Mouse (Mus musculus) frontal cortex, adult (tissue): ENCODE data around the gene Stkld1.
"Not testable (repeated sequence)": the region's sequence is repeated elsewhere in the genome, so short reads cannot be mapped to it uniquely, and the experiment has no call there.

ENCODE experiments used
- ATAC-seq: cut with Nextera tagmentation; 2 replicates; pipeline ENCODE4 v1.9.2; 2017; ENCODE audit warnings: mild to moderate bottlenecking, moderate library complexity, mixed read lengths; ENCODE audit not compliant: low TSS enrichment

Stkld1 gene

DNA sequence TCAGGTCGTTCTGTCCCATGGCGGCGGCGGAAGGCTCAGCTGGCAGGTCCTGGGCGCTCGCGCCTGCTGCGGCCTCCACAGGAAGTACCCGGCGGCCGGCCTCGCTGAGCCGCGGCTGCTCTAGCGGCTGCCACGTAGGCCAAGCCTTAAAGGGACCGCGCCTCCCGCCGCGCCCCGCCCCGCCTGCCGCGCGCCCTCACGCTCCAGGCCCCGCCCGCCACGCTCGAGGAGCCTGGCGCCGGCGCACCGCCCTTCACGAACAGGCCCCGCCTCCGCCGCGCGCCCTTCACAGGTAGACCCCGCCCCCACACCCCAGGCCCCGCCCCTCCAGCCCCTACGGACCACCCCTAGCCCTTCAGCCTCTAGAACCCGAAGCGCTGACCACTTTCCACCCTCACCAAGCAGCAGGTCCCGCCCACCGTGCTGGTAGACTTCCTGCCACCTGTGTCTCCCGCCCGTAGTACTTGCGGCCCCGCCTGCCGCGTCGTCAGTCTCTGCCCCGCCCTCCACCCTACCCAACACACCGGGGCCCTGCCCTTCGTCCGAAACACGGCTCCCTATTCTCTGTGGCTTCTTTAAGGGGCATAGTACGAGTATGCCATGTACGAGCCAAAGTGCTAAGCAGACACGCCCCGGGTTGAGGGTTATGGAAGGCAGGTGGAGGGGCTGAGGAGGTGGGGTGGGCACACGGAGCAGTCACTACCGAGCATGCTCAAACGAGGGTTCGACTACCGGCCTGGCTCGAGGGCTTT, at the start of gene Stkld1, which contains the start of gene Surf4:
TSS of gene Stkld1 (plus strand) at position 744 of the 752 bp plus-strand sequence.
TSS of gene Surf4 (minus strand) at position 625 of the 752 bp plus-strand sequence.
- ATAC-seq, result peak; percentile 84

DNA sequence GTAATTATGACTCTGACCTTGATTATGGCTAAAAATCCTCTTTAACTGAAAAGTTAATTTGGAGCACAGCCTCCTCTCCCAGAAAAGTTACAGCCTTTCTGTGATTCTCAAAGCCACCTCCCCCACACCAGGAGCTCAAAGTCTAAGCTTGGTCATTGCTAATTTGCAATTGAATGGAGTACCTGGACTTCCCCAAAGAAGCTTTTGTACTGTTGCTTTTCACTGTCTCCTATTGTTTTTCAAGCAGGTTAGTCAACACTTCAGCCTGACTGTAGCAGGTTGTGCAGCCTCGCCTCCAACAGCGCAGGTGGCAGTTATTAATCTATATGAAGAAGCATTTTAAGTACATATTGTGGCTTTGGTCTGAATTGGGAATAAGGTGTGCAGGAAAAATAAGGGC, 48.3 kb upstream of the Stkld1 start:
- ATAC-seq, result not testable (repeated sequence)

DNA sequence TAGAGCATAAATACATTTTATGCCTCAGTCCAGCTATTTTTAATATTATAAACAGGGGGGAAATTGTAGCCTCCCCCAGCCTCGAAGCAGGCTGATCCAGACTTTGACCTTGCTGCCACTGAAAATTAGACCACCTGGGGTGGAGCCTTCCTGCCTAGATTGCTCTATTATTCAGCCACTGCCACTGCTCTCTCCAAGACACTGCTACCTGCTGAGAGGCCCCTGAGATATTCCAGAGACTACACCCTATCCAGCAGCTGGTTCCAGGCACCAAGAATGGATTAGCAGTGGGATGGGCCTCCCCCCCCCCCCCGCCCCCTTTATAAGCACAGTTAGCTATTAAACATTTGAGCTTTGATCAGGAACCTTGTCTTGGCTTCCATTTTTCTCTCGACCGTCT, 47.7 kb upstream of the Stkld1 start:
- ATAC-seq, result not testable (repeated sequence)

DNA sequence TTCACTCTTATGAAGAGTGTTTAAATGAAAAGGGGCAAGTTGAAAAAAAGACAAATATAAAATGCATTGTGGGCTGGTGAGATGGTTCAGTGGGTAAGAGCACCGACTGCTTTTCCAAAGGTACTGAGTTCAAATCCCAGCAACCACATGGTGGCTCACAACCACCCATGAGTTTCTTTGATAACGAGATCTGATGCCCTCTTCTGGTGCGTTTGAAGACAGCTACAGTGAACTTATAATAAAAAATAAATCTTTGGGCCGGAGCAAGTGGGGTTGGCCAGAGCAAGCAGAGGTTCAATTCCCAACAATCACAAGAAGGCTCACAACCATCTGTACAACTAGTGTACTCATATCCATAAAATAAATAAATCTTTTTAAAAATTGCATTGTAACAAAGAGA, 37.9 kb upstream of the Stkld1 start:
- ATAC-seq, result no peak

DNA sequence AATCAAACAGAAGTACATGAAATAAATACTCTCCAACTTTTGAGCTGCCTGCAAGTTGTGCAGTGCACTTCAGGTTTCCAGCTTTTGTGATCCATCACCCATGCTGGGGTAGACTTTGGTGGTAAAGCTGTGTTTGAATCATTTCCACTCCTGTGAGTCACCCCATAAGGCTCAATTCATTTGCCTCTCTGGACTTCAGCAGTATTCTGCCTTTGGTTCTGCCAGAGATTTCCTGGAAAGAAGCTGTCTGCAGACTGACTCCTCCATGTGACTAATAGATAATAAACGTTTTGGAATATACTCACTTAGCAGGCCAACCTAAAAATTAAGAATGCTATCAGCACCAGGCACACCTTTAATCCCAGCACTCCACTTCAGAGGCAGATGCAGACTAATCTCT, 33.1 kb upstream of the Stkld1 start:
- ATAC-seq, result no peak

DNA sequence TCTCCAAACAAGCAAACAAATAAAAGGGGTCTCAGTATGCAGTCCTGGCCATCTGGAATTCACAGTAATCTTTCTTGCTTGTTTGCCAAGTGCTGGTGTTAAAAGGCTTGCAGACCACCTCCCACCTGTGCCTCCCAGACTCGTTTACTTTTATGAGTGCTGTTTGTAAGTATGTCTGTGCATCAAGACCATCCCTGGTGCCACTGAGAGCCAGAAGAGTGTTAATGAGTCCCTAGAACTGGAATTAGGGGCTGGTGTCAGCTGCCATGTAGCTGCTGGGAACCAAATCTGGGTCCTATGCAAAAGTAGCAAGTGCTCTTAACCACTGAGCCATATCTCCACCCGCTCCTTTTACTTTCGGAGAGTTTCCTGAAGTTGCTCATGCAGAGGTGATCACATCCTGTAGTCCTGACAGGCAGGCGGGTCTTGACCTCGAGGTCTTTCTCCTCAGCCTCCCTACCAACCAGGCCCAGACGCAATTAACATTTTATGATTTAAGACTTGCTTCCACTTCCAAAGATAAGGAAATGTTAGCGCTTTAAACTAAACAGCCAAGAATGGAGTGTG, 31.9 kb upstream of the Stkld1 start:
- ATAC-seq, result no peak

DNA sequence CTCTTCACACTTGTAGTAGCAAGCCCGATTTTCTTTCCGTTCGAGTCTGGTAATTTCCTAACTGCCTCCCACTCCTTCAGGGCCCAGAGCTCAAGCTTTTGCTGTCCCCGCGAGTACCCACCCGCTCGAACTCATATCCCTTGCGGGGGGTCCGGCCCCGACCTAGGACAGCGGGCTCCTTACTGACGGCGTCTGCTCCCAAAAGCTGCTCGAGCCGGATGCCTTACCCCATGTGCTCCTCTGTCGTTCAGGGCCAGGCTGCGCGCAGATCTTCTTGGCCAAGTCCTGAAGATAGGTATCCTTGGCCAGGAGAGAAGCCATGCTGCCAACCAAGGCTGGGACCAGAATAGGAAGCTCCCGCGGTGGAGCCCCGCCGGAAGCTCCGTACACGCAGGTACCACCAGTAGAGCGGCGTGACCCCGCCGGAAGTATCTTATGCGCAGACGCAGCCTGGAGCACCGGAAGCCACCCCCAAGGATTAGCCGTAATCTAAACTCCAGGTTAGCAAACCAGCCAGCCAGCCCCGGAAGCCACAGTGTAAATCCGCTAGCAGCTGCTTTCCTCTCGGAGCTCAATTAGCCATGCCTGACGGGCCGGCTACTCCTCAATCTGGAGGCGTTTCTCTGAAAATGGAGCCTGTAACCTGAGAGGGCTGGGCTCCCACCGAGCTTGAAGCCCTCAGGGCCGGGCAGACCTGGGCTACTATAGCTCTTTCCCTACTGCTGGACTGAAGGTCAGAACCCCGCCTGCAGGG, 31.2 kb upstream of the Stkld1 start, which contains the start of gene Surf6:
TSS of gene Surf6 (minus strand) at position 413 of the 754 bp plus-strand sequence.
- ATAC-seq, result peak; percentile 99

DNA sequence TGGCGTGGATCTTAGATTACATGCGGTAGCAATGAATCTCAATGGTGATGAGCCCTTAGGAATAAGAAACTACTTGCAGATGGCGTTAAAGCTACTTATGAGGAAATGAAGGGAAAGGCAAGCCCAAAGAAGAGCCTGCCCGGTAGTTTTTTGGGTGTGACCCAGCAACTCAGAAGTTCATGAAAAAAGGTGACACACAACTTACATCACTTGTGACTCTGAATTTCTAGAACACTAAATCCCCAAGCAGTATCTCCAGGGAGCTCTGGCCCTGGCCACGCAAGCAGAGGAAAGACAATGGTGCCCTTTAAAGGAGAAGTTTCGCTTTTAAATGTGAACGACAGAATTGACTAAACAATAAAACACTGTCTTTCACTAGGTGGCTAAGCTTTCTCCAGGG, 30.5 kb upstream of the Stkld1 start:
- ATAC-seq, result no peak

DNA sequence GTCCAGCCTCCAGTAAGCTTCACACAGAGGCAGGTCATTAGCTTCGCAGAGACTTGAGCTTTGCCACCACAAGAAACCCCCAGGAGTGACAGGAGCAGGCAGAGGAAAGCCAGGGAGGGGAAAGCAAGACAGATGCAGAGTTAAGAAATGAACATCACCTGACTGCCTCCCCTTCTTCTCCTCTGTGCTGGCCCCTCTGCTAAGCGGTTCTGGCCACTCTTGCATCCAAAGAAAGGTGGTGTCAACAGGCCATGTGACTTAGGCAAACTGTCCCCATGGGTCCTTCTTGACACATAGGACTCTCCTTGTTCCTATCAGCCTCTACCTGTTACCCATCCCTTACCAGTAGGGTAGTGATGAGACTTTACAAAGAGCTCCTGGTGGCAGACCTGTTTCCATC, 27.9 kb upstream of the Stkld1 start:
- ATAC-seq, result no peak

DNA sequence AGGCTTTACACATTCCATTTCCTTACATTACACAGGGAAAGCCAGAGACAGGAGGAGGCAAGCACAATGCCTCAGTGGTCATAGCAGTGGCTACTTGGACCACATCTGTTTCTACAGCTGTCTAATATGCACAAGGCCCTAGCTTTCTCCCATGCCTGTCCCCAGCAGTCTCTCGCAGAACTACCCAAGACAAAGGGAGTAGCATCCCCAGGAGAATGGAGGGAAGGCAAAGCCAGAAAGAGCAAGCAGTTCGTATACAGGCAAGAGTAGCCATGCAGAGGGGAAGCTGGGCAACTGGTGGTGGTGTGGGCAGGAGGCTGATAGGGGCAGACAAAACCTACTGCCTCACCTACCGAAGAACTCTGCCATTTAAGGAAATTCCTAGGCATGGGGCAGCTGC, 27.4 kb upstream of the Stkld1 start:
- no peak for ATAC-seq

DNA sequence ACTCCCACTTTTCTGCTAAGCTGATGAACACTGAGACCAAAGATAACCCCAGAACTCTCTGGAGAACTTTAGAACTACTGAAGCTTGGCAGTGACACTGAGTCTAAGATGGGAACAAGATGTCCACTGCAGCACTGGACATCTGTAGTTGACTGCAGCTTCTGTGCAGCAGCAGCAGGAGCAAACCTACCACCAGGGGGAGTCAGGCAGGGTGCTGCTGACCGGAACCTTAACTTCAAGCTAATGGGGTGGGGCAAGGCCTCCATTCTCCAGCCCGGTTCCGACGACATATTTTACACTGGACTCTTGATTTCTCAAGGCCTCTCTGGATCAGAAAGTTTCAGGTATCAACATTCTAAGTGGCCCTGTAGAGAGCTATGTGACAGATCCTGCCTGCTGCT, 26.7 kb upstream of the Stkld1 start:
- no peak for ATAC-seq

DNA sequence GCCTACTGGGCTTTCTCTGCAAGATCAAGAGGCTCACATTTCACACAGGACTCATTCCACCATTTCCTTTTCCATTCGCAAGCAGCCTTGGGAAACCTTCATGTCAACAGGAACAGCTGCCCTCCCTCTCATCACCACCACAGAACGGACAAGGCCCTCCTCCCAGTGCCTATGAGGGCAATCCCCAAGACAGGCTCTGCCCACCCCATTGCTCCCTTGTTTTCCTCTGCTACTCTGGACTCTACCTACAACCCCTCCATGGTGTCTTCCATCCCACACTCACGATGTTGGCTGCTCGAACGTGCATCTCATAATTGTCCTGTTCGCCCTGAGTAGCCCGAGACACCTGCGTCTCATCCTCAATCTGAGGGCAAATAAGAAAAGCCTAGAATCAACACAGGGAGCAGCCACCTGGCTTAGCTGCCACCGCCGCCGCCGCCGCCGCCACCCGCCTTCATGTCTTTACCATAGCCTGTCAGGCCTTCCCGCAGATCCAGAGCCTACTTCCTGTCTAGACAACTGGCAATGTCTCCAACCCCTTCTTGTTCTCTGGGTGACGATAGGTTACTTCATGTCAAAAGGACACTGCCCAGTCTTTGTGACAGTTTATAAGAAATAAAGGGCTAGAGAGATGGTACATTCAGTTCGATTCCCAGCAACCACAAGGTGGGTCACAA, 25.0 kb upstream of the Stkld1 start:
- no peak for ATAC-seq

DNA sequence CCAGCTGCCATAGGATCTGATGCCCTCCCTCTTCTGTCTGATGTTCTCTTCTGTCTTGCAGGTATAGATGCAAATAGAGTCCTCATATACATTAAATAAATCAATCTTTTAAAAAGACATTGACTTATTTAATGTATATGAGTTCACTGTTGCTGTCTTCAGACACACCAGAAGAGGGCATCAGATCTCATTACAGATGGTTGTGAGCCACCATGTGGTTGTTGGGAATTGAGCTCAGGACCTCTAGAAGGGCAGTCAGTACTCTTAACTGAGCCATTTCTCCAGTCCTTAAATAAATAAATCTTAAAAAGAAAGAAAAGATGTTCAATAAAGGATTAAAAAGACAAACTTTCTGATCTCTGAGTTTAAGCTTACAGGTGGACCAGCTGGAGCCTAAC, 24.5 kb upstream of the Stkld1 start:
- no peak for ATAC-seq

- ATAC-seq, result peak; percentile 88
These were observed 23.5 kb upstream of the Stkld1 start, which contains the start of the genes Med22 and Rpl7a for GRCm38 (mm10) chr2:26910124-26910993. Gene Med22, minus strand, starts transcription at chr2:26910677. Gene Rpl7a, plus strand, starts transcription at chr2:26910764.

- 0 out of 2 replicates have a peak, but pooled peaks have one; percentile 13 for ATAC-seq
These were observed 22.7 kb upstream of the Stkld1 start for GRCm38 (mm10) chr2:26910994-26911765.

DNA sequence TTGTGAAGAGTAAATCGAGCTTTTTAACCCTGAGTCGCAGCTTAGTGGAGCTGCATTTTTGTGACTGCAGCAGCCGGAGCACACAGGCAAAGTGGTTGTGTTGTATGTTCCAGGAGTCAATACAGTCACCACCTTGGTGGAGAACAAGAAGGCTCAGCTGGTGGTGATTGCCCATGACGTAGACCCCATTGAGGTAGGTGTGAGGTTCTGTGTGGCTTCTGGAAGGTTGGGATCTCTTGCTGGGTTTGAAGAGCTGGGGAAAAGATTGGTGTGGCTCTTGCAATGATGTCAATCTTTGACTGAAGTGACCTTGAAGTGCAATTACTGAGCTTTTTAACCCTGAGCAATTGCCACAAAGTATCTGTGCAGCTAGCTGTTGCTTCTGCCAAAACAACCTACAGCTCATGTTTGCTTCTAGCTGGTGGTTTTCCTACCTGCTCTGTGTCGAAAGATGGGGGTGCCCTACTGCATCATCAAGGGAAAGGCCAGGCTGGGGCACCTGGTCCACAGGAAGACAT, 21.5 kb upstream of the Stkld1 start:
- ATAC-seq, result no peak

DNA sequence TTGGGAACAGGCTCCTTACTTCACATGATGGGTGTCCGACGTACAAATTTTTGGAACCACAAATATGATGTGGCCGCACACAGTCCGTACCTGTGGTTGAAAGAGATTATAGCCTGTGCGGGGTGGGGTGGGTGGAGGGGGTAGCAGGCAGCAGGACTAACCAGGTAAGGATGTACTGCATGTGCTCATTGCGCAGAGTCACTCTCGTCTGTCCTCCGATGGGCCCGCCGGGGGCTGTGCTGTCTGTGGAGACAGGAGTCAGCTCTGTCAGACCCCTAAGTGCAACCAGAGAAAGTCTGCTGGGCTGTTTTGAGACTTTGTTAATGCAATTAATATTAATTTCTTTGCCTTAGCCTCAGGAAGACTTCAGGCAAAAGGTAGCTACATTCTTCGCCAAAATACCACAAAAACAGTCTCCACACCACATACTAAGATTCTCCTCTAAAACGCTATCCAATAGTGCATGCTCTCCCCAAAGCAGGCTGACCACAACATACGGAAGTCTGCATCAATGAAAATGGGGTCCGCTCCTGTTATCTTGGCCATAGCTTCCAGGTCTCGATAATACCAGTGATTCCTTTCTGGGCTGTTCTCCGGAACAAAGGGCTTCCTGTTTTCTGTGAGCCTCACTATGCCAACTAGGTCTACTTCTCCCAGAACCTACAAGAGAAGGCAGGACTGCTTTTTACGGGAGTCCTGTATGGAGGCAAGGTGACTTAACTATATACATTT, 20.3 kb upstream of the Stkld1 start:
- ATAC-seq, result no peak

DNA sequence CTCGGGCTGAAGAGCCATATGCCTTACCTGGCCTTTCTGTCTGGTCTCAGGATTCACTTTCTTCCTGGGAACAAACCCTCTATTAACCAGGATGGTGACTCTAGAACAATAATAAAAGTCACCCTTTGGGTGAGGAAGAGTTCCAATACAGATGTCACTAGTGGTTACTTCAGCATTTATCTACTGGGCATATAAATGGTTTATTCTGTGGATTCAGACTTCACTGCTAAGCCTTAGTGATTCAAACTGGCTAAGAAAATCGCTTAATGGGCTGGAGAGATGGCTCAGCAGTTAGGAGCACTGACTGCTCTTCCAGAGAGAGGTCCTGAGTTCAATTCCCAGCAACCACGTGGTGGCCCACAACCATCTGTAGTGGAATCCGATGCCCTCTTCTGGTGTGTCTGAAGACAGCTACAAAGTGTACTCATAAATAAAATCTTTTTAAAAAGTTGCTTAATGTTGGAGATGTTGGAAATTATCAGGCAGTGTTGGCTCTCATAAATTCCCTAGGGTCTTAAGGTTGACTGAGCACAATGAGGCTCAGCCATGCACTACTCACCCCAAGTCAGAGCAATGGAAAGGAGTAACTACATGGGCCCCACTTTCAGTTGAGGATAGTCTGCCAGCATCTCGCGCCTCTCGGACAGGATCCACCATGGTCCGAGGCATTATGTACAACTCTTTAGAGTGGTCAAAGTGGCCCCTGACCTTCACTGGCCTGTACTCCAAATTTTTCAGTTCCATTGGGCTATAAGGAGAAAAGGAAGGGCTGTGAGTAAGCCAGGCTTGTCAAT, 19.5 kb upstream of the Stkld1 start:
- ATAC-seq, result no peak
